Mouse (Mus musculus) stomach, embryonic 15.5 days (tissue): Measurements from ENCODE around the gene Gm42669. TPM values are rescaled to one million over a fixed set of nuclear protein-coding genes. Genes with fewer than 3 reads are reported as not detected.

Source experiments
- ATAC-seq: fragments of 200-750 bp; cut with Nextera tagmentation; 2 replicates; pipeline ENCODE4 v1.8.0; 2017; ENCODE audit warnings: low read depth, moderate number of reproducible peaks, moderate TSS enrichment; ENCODE audit not compliant: insufficient read depth, low FRiP score
- H3K27ac ChIP-seq: fragments of 300-500 bp; sonication (generic); 2 replicates; pipeline ENCODE4 v1.5.1; 2015; ENCODE audit warnings: mild to moderate bottlenecking, inconsistent platforms
- H3K27me3 ChIP-seq: fragments of 300-500 bp; sonication (generic); replicated peaks from 2 replicates; pipeline ENCODE4 v1.6.1; 2015; ENCODE audit warnings: inconsistent platforms
- H3K36me3 ChIP-seq: fragments of 300-500 bp; sonication (generic); 2 replicates; pipeline ENCODE4 v1.6.1; 2015; ENCODE audit warnings: inconsistent platforms
- H3K4me1 ChIP-seq: fragments of 300-500 bp; sonication (generic); 2 replicates; pipeline ENCODE4 v1.6.1; 2015; ENCODE audit warnings: inconsistent platforms
- H3K4me2 ChIP-seq: fragments of 300-500 bp; sonication (generic); 2 replicates; pipeline ENCODE4 v1.6.1; 2015; ENCODE audit warnings: mild to moderate bottlenecking, inconsistent platforms
- H3K4me3 ChIP-seq: fragments of 300-500 bp; sonication (generic); replicated peaks from 2 replicates; pipeline ENCODE4 v1.5.1; 2015; ENCODE audit warnings: inconsistent platforms
- H3K9ac ChIP-seq: fragments of 300-500 bp; sonication (generic); 2 replicates; pipeline ENCODE4 v1.6.1; 2015; ENCODE audit warnings: inconsistent platforms
- H3K9me3 ChIP-seq: fragments of 300-500 bp; sonication (generic); 2 replicates; pipeline ENCODE4 v1.6.1; 2016; ENCODE audit warnings: inconsistent platforms
- WGBS: fragments of 180-500 bp; shearing (Covaris S2); methylation state at CpG from one replicate; pipeline ENCODE4 v1.1.7; 2015; 5-methylcytosine and 5-hydroxymethylcytosine counted together
- polyA plus RNA-seq: library from polyadenylated mRNA; unstranded; fragments of >200 nt; fragmentation: Nextera tagmentation; extraction: Ambion mirVana; gene quantifications from 2 replicates; pipeline ENCODE4 v1.2.1, GENCODE M21; 2015

Gene Gm42669
- polyA plus RNA-seq, 1 experiment from 2014 or later = 0.57 TPM

- H3K36me3 ChIP-seq = peaks cover 4% of the 10 kb centered on the region
- no peaks in the 10 kb centered on the region for H3K4me1 ChIP-seq
- ATAC-seq = no peak
- peak overlapping the region; percentile 76 for H3K4me2 ChIP-seq
- H3K9ac ChIP-seq = no peak overlapping the region
- no peaks in the 10 kb centered on the region for H3K27me3 ChIP-seq
- H3K27ac ChIP-seq = no peak overlapping the region
- no peaks in the 10 kb centered on the region for H3K9me3 ChIP-seq
- H3K4me3 ChIP-seq = peak overlapping the region; percentile 77
- 21% methylated on average over 4 of the region's 4 CpGs for WGBS
Observed at GRCm38 (mm10) chr5:107598380-107598779, 91.0 kb downstream of the Gm42669 start.

- ATAC-seq = no peak
- no peak overlapping the region for H3K4me3 ChIP-seq
- no peaks in the 10 kb centered on the region for H3K27me3 ChIP-seq
- no peak overlapping the region for H3K9ac ChIP-seq
- H3K9me3 ChIP-seq = no peaks in the 10 kb centered on the region
- H3K36me3 ChIP-seq = peaks cover 3% of the 10 kb centered on the region; the same call in 1 of the 2 replicates
- no peak overlapping the region for H3K27ac ChIP-seq
- H3K4me2 ChIP-seq = no peak overlapping the region
- no peaks in the 10 kb centered on the region for H3K4me1 ChIP-seq
- WGBS = 0% methylated on average over 2 of the region's 2 CpGs
Observed at GRCm38 (mm10) chr5:107611224-107611623, 103.8 kb downstream of the Gm42669 start.

- no peaks in the 10 kb centered on the region for H3K4me1 ChIP-seq
- WGBS = 64% methylated on average over 6 of the region's 6 CpGs
- ATAC-seq = no peak
- H3K27ac ChIP-seq = no peak overlapping the region
- H3K4me3 ChIP-seq = no peak overlapping the region
- H3K36me3 ChIP-seq = peaks cover 3% of the 10 kb centered on the region; the same call in 1 of the 2 replicates
- H3K4me2 ChIP-seq = no peak overlapping the region
- H3K27me3 ChIP-seq = no peaks in the 10 kb centered on the region
- no peak overlapping the region for H3K9ac ChIP-seq
- H3K9me3 ChIP-seq = no peaks in the 10 kb centered on the region
Observed at GRCm38 (mm10) chr5:107617986-107618385, 110.6 kb downstream of the Gm42669 start.

- H3K4me3 ChIP-seq = no peak overlapping the region
- no peak overlapping the region for H3K9ac ChIP-seq
- no peaks in the 10 kb centered on the region for H3K27me3 ChIP-seq
- no peak for ATAC-seq
- H3K9me3 ChIP-seq = no peaks in the 10 kb centered on the region
- no peaks in the 10 kb centered on the region for H3K36me3 ChIP-seq
- 85% methylated on average over 3 of the region's 3 CpGs for WGBS
- no peak overlapping the region for H3K27ac ChIP-seq
- no peak overlapping the region for H3K4me2 ChIP-seq
- no peaks in the 10 kb centered on the region for H3K4me1 ChIP-seq
Observed at GRCm38 (mm10) chr5:107621327-107621726, 113.9 kb downstream of the Gm42669 start.

Other genes starting within 250 kb of the Gm42669 start
- gene Tgfbr3, start 218.0 kb upstream of the Gm42669 start, polyA plus RNA-seq = 20.3 and 24.2 TPM in 2 replicates
- gene Brdt, start 176.5 kb upstream of the Gm42669 start, polyA plus RNA-seq = 1.6 and 1.7 TPM in 2 replicates
- 1.0 and 1.6 TPM in 2 replicates for gene Ephx4, start 104.9 kb upstream of the Gm42669 start, polyA plus RNA-seq
- not detected in 2 replicates for gene Lpcat2b, start 76.1 kb upstream of the Gm42669 start, polyA plus RNA-seq
- 4.5 and 4.7 TPM in 2 replicates for gene Btbd8, start 69.6 kb upstream of the Gm42669 start, polyA plus RNA-seq
- 0.05 and 0.12 TPM in 2 replicates for gene 1700028K03Rik, start 27.1 kb downstream of the Gm42669 start, polyA plus RNA-seq
- gene Rpap2, start 89.8 kb downstream of the Gm42669 start, polyA plus RNA-seq = 16.3 and 17.5 TPM in 2 replicates
- gene Glmn, start 90.3 kb downstream of the Gm42669 start, polyA plus RNA-seq = 26.1 and 27.5 TPM in 2 replicates
- 1.6 and 2.5 TPM in 2 replicates for gene Gfi1, start 218.4 kb downstream of the Gm42669 start, polyA plus RNA-seq